Mouse (Mus musculus): ENCODE data around the gene Samhd1. TPM values are rescaled to one million over a fixed set of nuclear protein-coding genes. Genes with fewer than 3 reads are reported as not detected.

The Samhd1 gene
- 100 to 1,000 TPM; 387 to 574 TPM for polyA plus RNA-seq (2017; shearing (Covaris generic))

DNA sequence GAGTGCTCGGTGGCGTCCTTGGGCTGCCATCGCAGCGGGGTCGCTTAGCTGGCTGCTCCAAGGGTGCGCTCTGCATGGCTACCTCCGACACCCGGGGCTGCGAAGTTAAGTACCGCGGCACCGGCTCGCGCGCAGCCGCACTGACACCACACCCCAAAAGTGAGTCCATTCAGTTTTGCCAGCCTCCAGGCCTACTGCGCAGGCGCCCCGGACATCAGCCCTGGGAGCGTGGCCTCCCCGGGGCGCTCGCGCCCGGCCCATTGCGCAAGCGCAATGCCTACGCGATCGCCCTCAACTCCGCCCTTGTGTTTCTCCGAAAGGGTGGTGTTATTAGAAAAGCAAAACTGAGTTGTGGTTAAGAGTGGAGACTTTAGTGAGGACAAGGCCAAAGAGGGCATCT, at the start of gene Samhd1:
Gene Samhd1, minus strand, starts transcription at position 252 of the 400 bp plus-strand sequence.

DNA sequence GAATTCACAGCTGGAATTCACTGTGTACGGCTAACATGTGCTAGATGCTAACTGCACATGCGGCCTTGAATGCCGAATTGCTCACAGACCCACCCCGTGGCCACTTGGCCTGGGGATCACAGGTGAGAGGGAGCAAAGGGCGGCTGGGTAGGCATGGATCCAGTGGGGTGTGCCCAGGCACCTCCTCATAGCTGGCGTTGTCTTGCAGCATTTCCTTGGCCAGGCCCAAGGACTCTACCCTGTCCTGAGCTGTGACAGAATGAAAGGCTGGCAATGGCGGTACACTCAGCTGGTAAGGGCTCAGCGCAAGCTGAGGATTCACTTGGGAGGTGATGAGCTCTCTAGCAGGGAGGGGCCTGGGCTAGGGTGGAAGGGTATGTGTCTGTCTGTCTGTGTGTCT, 48.3 kb downstream of the Samhd1 start, which contains the start of gene Tldc2:
Gene Tldc2, plus strand, starts transcription at position 260 of the 400 bp plus-strand sequence.

GRCm38 (mm10) chr2:157078793-157079700, 56.0 kb downstream of the Samhd1 start, which contains the start of gene Soga1:
Gene Soga1 (minus strand): TSS chr2:157079254.

Other genes starting within 250 kb of the Samhd1 start
- 10 to 100 TPM; 61.6 to 74.0 TPM for gene Sla2, start 248.1 kb downstream of the Samhd1 start, polyA plus RNA-seq (2017; shearing (Covaris generic))
- gene Ndrg3, start 143.2 kb downstream of the Samhd1 start, polyA plus RNA-seq (2017; shearing (Covaris generic)), result 100 to 1,000 TPM in 1 of 2 experiments, 10 to 100 TPM in 1; 99.5 to 179 TPM
- gene Dsn1, start 128.1 kb downstream of the Samhd1 start, polyA plus RNA-seq (2017; shearing (Covaris generic)), result 10 to 100 TPM; 13.6 to 19.5 TPM
- gene Soga1, start 56.0 kb downstream of the Samhd1 start, polyA plus RNA-seq (2017; shearing (Covaris generic)), result under 1 TPM in 1 of 2 experiments, not detected in 1; 0.29 TPM
- not detected for gene Tldc2, start 48.2 kb downstream of the Samhd1 start, polyA plus RNA-seq (2017; shearing (Covaris generic))
- gene Rbl1, start 69.3 kb upstream of the Samhd1 start, polyA plus RNA-seq (2017; shearing (Covaris generic)), result 10 to 100 TPM; 32.5 to 34.7 TPM
- gene Rpn2, start 143.8 kb upstream of the Samhd1 start, polyA plus RNA-seq (2017; shearing (Covaris generic)), result 100 to 1,000 TPM; 223 to 259 TPM
- 1 to 10 TPM in 1 of 2 experiments, under 1 TPM in 1; 0.22 to 2.6 TPM for gene Mroh8, start 144.3 kb upstream of the Samhd1 start, polyA plus RNA-seq (2017; shearing (Covaris generic))
- not detected for gene Ghrh, start 212.2 kb upstream of the Samhd1 start, polyA plus RNA-seq (2017; shearing (Covaris generic))
- gene Manbal, start 232.3 kb upstream of the Samhd1 start, polyA plus RNA-seq (2017; shearing (Covaris generic)), result 10 to 100 TPM; 44.8 to 51.1 TPM